Mouse (Mus musculus) forebrain, embryonic 13.5 days (tissue): ENCODE results near the gene Ypel3. TPM values are rescaled to one million over a fixed set of nuclear protein-coding genes. Genes with fewer than 3 reads are reported as not detected.

ENCODE experiments used
- ATAC-seq: fragments of 200-750 bp; cut with Nextera tagmentation; 2 replicates; pipeline ENCODE4 v1.8.0; 2017
- H3K27ac ChIP-seq: fragments of 300-500 bp; sonication (generic); 2 replicates; pipeline ENCODE4 v1.5.1; 2015; ENCODE audit warnings: inconsistent platforms, mild to moderate bottlenecking, moderate library complexity
- H3K27me3 ChIP-seq: fragments of 300-500 bp; sonication (generic); 2 replicates; pipeline ENCODE4 v1.6.1; 2015; ENCODE audit warnings: mild to moderate bottlenecking, inconsistent platforms
- H3K36me3 ChIP-seq: fragments of 300-500 bp; sonication (generic); 2 replicates; pipeline ENCODE4 v1.6.1; 2015; ENCODE audit warnings: mild to moderate bottlenecking, inconsistent platforms; ENCODE audit not compliant: poor library complexity, severe bottlenecking
- H3K4me1 ChIP-seq: fragments of 300-500 bp; sonication (generic); 2 replicates; pipeline ENCODE4 v1.6.1; 2015; ENCODE audit warnings: inconsistent platforms
- H3K4me2 ChIP-seq: fragments of 300-500 bp; sonication (generic); 2 replicates; pipeline ENCODE4 v1.6.1; 2015; ENCODE audit warnings: inconsistent platforms, mild to moderate bottlenecking, moderate library complexity
- H3K4me3 ChIP-seq: fragments of 300-500 bp; sonication (generic); 2 replicates; pipeline ENCODE4 v1.5.1; 2015; ENCODE audit warnings: mild to moderate bottlenecking, inconsistent platforms
- H3K9ac ChIP-seq: fragments of 300-500 bp; sonication (generic); 2 replicates; pipeline ENCODE4 v1.6.1; 2015; ENCODE audit warnings: mild to moderate bottlenecking, inconsistent platforms
- H3K9me3 ChIP-seq: fragments of 300-500 bp; sonication (generic); replicated peaks from 2 replicates; pipeline ENCODE4 v1.6.1; 2016; ENCODE audit warnings: inconsistent platforms
- WGBS: fragments of 180-500 bp; shearing (Covaris S2); methylation state at CpG from one replicate; pipeline ENCODE4 v1.1.7; 2015; 5-methylcytosine and 5-hydroxymethylcytosine counted together
- polyA plus RNA-seq: library from polyadenylated mRNA; unstranded; fragments of >200 nt; fragmentation: Nextera tagmentation; extraction: Ambion mirVana; gene quantifications from 2 replicates; pipeline ENCODE4 v1.2.1, GENCODE M21; 2015

Gene Ypel3
- polyA plus RNA-seq, 1 experiment from 2014 or later = 143 TPM

GRCm38 (mm10) chr7:126825403-126825802, 48.6 kb downstream of the Ypel3 start:
- no peaks in the 10 kb centered on the region for H3K27me3 ChIP-seq
- H3K27ac ChIP-seq = no peak overlapping the region
- peak overlapping the region; percentile 76 for H3K4me2 ChIP-seq
- WGBS = 27% methylated on average over 8 of the region's 8 CpGs
- H3K4me3 ChIP-seq = no peak overlapping the region
- H3K36me3 ChIP-seq = peaks cover 15% of the 10 kb centered on the region
- peaks cover 46% of the 10 kb centered on the region for H3K4me1 ChIP-seq
- no peaks in the 10 kb centered on the region for H3K9me3 ChIP-seq
- no peak overlapping the region for H3K9ac ChIP-seq
- ATAC-seq = no peak

GRCm38 (mm10) chr7:126825952-126826351, 49.2 kb downstream of the Ypel3 start:
- Histone ChIP-seq H3K4me3 (no peak overlapping the region), H3K9ac (0 out of 2 replicates have a peak overlapping the region, but pooled peaks have one; percentile 16), H3K4me2 (peak overlapping the region; percentile 76; the same call in 1 of the 2 replicates), H3K9me3 (no peaks in the 10 kb centered on the region), H3K27me3 (no peaks in the 10 kb centered on the region), H3K27ac (no peak overlapping the region), H3K4me1 (peaks cover 46% of the 10 kb centered on the region), H3K36me3 (peaks cover 15% of the 10 kb centered on the region)
- no peak for ATAC-seq
- 78% methylated on average over 5 of the region's 5 CpGs for WGBS

Other genes with a start within 250 kb of the Ypel3 start
- 209 and 212 TPM in 2 replicates for gene Eif3c, start 210.5 kb upstream of the Ypel3 start, polyA plus RNA-seq
- gene Apobr, start 192.0 kb upstream of the Ypel3 start, polyA plus RNA-seq = 0.38 and 0.46 TPM in 2 replicates
- 26.3 and 30.8 TPM in 2 replicates for gene Cln3, start 191.1 kb upstream of the Ypel3 start, polyA plus RNA-seq
- not detected in 2 replicates for gene Il27, start 182.0 kb upstream of the Ypel3 start, polyA plus RNA-seq
- 2.1 and 2.5 TPM in 2 replicates for gene Nupr1, start 146.1 kb upstream of the Ypel3 start, polyA plus RNA-seq
- gene Sgf29, start 127.6 kb upstream of the Ypel3 start, polyA plus RNA-seq = 57.3 and 64.6 TPM in 2 replicates
- 0.46 and 0.68 TPM in 2 replicates for gene Sult1a1, start 100.5 kb upstream of the Ypel3 start, polyA plus RNA-seq
- 183 and 187 TPM in 2 replicates for gene Bola2, start 81.6 kb upstream of the Ypel3 start, polyA plus RNA-seq
- gene Slx1b, start 81.2 kb upstream of the Ypel3 start, polyA plus RNA-seq = 16.6 TPM in 2 replicates
- 72.7 and 77.1 TPM in 2 replicates for gene Coro1a, start 69.2 kb upstream of the Ypel3 start, polyA plus RNA-seq
- 75.3 and 78.3 TPM in 2 replicates for gene Mapk3, start 17.4 kb upstream of the Ypel3 start, polyA plus RNA-seq
- gene Gdpd3, start 10.6 kb upstream of the Ypel3 start, polyA plus RNA-seq = 1.7 and 2.8 TPM in 2 replicates
- gene Tbx6, start 4.5 kb downstream of the Ypel3 start, polyA plus RNA-seq = 0.43 and 0.55 TPM in 2 replicates
- gene Ppp4c, start 15.5 kb downstream of the Ypel3 start, polyA plus RNA-seq = 246 and 258 TPM in 2 replicates
- gene Fam57b, start 20.7 kb downstream of the Ypel3 start, polyA plus RNA-seq = 27.0 and 30.0 TPM in 2 replicates
- not detected in 2 replicates for gene 4930451I11Rik, start 54.7 kb downstream of the Ypel3 start, polyA plus RNA-seq
- gene Doc2a, start 70.5 kb downstream of the Ypel3 start, polyA plus RNA-seq = 4.1 and 4.2 TPM in 2 replicates
- gene Hirip3, start 85.0 kb downstream of the Ypel3 start, polyA plus RNA-seq = 47.7 and 49.1 TPM in 2 replicates
- gene Ino80e, start 85.4 kb downstream of the Ypel3 start, polyA plus RNA-seq = 94.9 and 96.2 TPM in 2 replicates
- gene Taok2, start 107.7 kb downstream of the Ypel3 start, polyA plus RNA-seq = 51.9 and 60.0 TPM in 2 replicates
- 30.5 and 35.3 TPM in 2 replicates for gene Tmem219, start 146.0 kb downstream of the Ypel3 start, polyA plus RNA-seq
- gene Kctd13, start 151.9 kb downstream of the Ypel3 start, polyA plus RNA-seq = 69.4 and 69.8 TPM in 2 replicates
- gene Asphd1, start 172.6 kb downstream of the Ypel3 start, polyA plus RNA-seq = 2.5 and 5.1 TPM in 2 replicates
- gene Sez6l2, start 173.6 kb downstream of the Ypel3 start, polyA plus RNA-seq = 16.8 and 18.4 TPM in 2 replicates
- gene Cdipt, start 199.0 kb downstream of the Ypel3 start, polyA plus RNA-seq = 82.9 and 95.8 TPM in 2 replicates
- gene Cdiptos, start 199.1 kb downstream of the Ypel3 start, polyA plus RNA-seq = 0.42 and 1.2 TPM in 2 replicates
- gene Mvp, start 237.7 kb downstream of the Ypel3 start, polyA plus RNA-seq = 2.5 and 3.2 TPM in 2 replicates
- 0.65 and 1.0 TPM in 2 replicates for gene Pagr1b, start 239.5 kb downstream of the Ypel3 start, polyA plus RNA-seq
- 41.7 and 74.5 TPM in 2 replicates for gene Pagr1a, start 240.4 kb downstream of the Ypel3 start, polyA plus RNA-seq
- gene Gm42742, start 244.1 kb downstream of the Ypel3 start, polyA plus RNA-seq = 41.1 and 88.0 TPM in 2 replicates
- 6.8 and 8.3 TPM in 2 replicates for gene Prrt2, start 244.3 kb downstream of the Ypel3 start, polyA plus RNA-seq